ENCODE assay signal across 8 mouse cellular contexts in the genomic region with DNA sequence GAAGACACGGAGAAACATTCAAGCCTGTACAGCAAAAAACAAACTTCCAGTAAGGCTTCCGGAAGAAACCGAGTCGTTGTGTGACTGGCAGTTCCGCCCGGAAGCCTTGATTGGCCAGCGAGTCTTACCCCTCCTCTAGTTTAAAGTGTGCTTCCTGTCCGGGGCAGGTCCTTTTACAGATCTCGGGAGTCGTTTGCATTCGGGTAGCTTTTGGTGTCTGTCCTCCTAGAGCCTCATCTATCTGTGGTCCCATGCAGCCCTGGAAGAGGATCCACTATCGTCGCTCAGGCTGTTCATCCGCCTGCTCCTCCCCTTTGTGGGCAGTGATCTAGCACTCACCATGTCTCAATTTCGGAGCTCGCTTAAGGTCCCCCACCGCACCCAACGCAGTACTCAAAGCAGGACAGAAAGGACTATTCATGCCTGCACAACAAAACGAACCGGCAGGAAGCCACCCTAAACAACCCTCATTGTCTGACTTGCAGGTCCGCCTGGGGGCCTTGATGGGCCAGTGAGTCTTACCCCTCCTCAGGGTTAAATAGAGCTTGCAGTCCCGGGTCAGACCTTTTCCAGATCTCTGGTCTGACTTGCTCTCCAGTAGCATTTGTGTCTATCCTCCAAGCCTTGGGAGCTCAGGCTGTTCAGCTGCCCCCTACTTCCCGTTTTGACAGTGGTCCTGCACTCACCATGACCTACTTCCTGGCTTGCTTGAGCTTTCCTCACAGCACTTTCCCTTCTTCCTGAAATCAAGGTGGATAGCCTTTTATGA. TPM values are rescaled to one million over a fixed set of nuclear protein-coding genes. Genes with fewer than 3 reads are reported as not detected.
A peak's percentile ranks its signal among the peaks of the same experiment; 100 is the strongest.
DNase-seq lines count a peak whose midpoint lies in the region; ATAC-seq lines count a peak whose summit lies in the region.

A gene (minus strand): TSS at position 82 of the 769 bp plus-strand sequence.

- H3K9me3 ChIP-seq in hindbrain, embryonic 12.5 days (replicated peaks) = no peaks in the 10 kb centered on the region

- ATAC-seq in hindbrain, embryonic 12.5 days (ENCODE audit: low FRiP score) = peak; percentile 99

- peak within 1 kb of the TSS; percentile 45 for H3K4me3 ChIP-seq in hindbrain, embryonic 12.5 days

- peak within 1 kb of the TSS; percentile 81 for H3K4me2 ChIP-seq in hindbrain, embryonic 12.5 days (replicated peaks)

- H3K36me3 ChIP-seq in hindbrain, embryonic 12.5 days = no peaks in the 10 kb centered on the region

- no peaks in the 10 kb centered on the region for H3K27me3 ChIP-seq in hindbrain, embryonic 12.5 days

- 1% methylated on average over 23 of the region's 23 CpGs for WGBS in hindbrain, embryonic 12.5 days

- peaks cover 5% of the 10 kb centered on the region; the same call in 1 of the 2 replicates for H3K4me1 ChIP-seq in hindbrain, embryonic 12.5 days

- peak within 1 kb of the TSS; percentile 75 for H3K27ac ChIP-seq in hindbrain, embryonic 12.5 days

- peak within 1 kb of the TSS; percentile 65 for H3K9ac ChIP-seq in hindbrain, embryonic 12.5 days

- DNase-seq in NIH3T3 (ENCODE audit: low read depth) = peak; percentile 86
- DNase-seq in cerebellum, postnatal 10 days = peak; percentile 75 to 79
- peak; percentile 69 to 72 for DNase-seq in frontal cortex, postnatal 10 days (ENCODE audit: low spot score in 2 of 2)
- peak; percentile 49 to 85 for DNase-seq in layer of hippocampus, postnatal 14 days (ENCODE audit: low spot score in 2 of 2)
- peak; percentile 72 for DNase-seq in lung, postnatal 14 days
- DNase-seq in retina, adult 2 months (ENCODE audit: low read depth, low spot score) = peak; percentile 32
- peak; percentile 67 to 80 for DNase-seq in thymus, postnatal 36 days

RNA-seq across cellular contexts. Expression of the gene that starts here (rescaled TPM):
- 20.5 and 21.1 TPM in 2 replicates for polyA plus RNA-seq in hindbrain, embryonic 12.5 days (2016; fragmentation: Nextera tagmentation; extraction: Ambion mirVana)
- 1 to 10 TPM; 6.2 to 6.3 TPM for total RNA-seq in layer of hippocampus, postnatal 14 days (2021)

Comparison
In these comparisons a context has a peak if more than half of its experiments do, and no peak if none do; other contexts are left out.
1. Peak in every context shown above with its lines: DNase-seq, ATAC-seq, H3K4me3 ChIP-seq and H3K27ac ChIP-seq.
2. DNase-seq: peak in every context shown above with its lines; median percentile 86 in NIH3T3; 77 in cerebellum, postnatal 10 days; 74 in thymus, postnatal 36 days; 72 in lung, postnatal 14 days; 70 in frontal cortex, postnatal 10 days; 67 in layer of hippocampus, postnatal 14 days; 32 in retina, adult 2 months.